Mouse (Mus musculus) heart, adult 9 months (tissue): ENCODE measurements around the gene 2310034G01Rik.
A peak's percentile ranks its signal among the peaks of the same experiment; 100 is the strongest.

Experiments
- DNase-seq, 2 experiments: peaks; one replicate each; pipeline ENCODE4 v3.0.0; 2022; ENCODE audit warnings: low spot score in 2 of 2

The 2310034G01Rik gene

GRCm38 (mm10) chr19:46350168-46350932 lies at the start of gene 2310034G01Rik:
Gene 2310034G01Rik (minus strand): TSS chr19:46350302.
- DNase-seq, result no peak

- no peak for DNase-seq
These were observed 49.8 kb upstream of the 2310034G01Rik start for GRCm38 (mm10) chr19:46399886-46400285.

GRCm38 (mm10) chr19:46399372-46399771 lies 49.3 kb upstream of the 2310034G01Rik start:
- no peak for DNase-seq

- no peak for DNase-seq
These were observed 48.3 kb upstream of the 2310034G01Rik start for GRCm38 (mm10) chr19:46398401-46398800.

GRCm38 (mm10) chr19:46397436-46398001 lies 47.4 kb upstream of the 2310034G01Rik start:
- no peak for DNase-seq

GRCm38 (mm10) chr19:46396686-46397435 lies 46.8 kb upstream of the 2310034G01Rik start, which contains the start of gene Sufu:
Gene Sufu (plus strand): TSS chr19:46396896.
- DNase-seq, result peak; percentile 98

GRCm38 (mm10) chr19:46396109-46396508 lies 46.0 kb upstream of the 2310034G01Rik start:
- no peak for DNase-seq

- peak; percentile 97 to 99 for DNase-seq
These were observed 45.3 kb upstream of the 2310034G01Rik start, which contains the start of gene Actr1a for GRCm38 (mm10) chr19:46395109-46396009. Gene Actr1a (minus strand): TSS chr19:46395748.

GRCm38 (mm10) chr19:46394712-46395108 lies 44.6 kb upstream of the 2310034G01Rik start:
- no peak for DNase-seq

GRCm38 (mm10) chr19:46392018-46392417 lies 41.9 kb upstream of the 2310034G01Rik start:
- no peak for DNase-seq

GRCm38 (mm10) chr19:46389872-46390271 lies 39.8 kb upstream of the 2310034G01Rik start:
- DNase-seq, result no peak

GRCm38 (mm10) chr19:46382275-46382674 lies 32.2 kb upstream of the 2310034G01Rik start:
- no peak for DNase-seq

GRCm38 (mm10) chr19:46375891-46376290 lies 25.8 kb upstream of the 2310034G01Rik start:
- no peak for DNase-seq

- DNase-seq, result no peak
These were observed 25.4 kb upstream of the 2310034G01Rik start for GRCm38 (mm10) chr19:46375489-46375888.

GRCm38 (mm10) chr19:46374477-46375088 lies 24.5 kb upstream of the 2310034G01Rik start:
- no peak for DNase-seq

GRCm38 (mm10) chr19:46369204-46369603 lies 19.1 kb upstream of the 2310034G01Rik start:
- peak; percentile 62 to 67 for DNase-seq

- DNase-seq, result no peak
These were observed 17.9 kb upstream of the 2310034G01Rik start for GRCm38 (mm10) chr19:46367798-46368590.

- no peak for DNase-seq
These were observed 13.3 kb upstream of the 2310034G01Rik start for GRCm38 (mm10) chr19:46363294-46364009.

GRCm38 (mm10) chr19:46362104-46362503 lies 12.0 kb upstream of the 2310034G01Rik start:
- no peak for DNase-seq
